Mouse (Mus musculus) cerebellum, postnatal 4 days (tissue): Measurements from ENCODE around the gene Slc39a11.
A peak's percentile ranks its signal among the peaks of the same experiment; 100 is the strongest.

Experiments
- DNase-seq, 2 experiments: peaks; one replicate each; pipeline ENCODE4 v3.0.0; 2022; ENCODE audit warnings: low spot score in 2 of 2, mixed read lengths in 1 of 2

The Slc39a11 gene

DNA sequence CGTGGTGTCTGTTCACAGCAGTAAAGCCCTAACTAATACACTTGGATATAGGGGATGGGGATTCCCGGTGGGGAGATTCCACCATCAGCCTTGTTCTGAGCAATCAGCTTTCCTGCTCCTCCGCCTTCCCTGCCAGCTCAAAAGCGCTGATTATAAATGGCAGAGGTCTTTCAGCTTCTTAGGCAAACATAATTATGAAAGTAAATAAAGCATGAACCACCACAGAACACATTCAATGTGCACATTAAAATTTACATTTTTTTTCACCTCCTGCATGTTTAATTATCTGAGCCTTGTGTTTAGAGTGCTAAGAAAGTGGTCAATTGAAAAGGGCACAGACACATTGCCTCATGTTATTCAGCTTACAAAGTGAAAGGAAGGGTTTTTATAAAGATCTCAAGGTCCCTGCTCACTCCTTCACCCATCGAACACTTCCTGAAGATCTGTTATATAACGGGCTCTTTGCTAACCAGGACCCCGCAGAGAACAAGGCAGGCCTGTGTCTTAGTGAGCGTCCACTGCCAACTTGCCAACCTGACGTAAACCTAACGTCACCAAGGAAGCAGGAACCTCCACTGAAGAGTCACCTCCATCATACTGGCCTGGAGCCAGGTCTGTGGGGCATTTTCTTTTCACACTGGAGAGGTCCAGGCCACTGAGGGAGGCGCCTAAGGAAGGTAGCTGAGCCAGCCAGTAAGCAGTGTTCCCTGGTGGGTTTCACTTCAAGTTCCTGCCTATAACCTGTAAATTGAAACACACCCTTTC, 142.0 kb downstream of the Slc39a11 start:
- no peak for DNase-seq

DNA sequence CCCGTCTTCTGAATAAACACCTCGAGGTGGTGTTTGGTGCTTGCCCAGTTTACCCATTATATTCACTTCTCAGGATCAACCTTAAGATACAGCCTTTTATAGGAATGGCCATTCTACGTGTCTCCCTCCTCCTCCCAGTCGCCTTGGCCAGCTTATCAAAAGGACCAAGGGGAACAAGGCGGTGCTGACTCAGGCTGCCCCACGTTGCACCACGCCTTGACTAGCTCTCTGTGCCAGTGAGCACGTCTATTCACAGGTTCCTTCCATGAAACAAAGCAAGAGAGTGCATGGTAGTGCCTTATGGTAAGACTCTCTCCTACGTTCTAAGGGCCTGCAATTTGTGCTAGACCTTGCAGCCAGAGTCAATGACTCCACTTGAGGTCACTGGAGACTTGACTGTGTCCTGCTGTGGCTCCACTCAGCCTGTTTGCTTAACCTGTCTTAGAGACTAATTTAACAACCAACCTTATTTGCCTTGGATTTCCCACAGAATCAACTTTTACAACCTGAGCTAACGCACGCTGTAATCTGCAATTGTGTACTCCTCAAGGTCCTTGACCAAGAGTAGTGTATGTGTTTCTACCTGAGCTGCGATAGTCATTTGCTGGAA, 144.2 kb downstream of the Slc39a11 start:
- DNase-seq: no peak

DNA sequence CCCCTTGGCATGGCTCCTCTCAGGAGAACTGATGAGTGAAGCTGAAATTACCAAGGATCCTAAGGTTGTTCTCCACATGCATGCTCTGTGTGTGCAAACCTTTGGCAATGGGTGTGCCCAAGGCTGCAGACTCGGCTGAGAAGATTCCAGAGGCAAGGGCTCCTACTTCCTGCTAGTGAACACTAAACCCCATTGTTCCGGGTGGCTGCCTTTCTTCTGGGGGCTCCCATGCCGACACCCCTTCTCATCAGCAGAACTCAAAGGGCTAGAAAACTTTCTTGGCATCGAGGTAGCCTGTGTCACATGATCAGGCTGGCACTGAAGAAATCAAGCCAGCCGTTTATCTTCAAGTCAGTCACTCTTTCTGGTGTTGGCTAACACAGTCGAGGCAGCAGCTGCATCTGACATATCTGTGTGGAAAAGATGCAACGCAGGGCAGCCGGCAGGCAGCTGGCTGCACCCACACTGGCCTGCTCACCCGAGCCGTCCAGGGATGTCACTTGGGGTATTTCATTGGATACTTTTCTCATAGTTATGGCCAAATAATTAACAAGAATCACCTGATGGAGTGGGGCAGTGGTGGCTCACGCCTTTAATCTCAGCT, 145.3 kb downstream of the Slc39a11 start:
- no peak for DNase-seq

DNA sequence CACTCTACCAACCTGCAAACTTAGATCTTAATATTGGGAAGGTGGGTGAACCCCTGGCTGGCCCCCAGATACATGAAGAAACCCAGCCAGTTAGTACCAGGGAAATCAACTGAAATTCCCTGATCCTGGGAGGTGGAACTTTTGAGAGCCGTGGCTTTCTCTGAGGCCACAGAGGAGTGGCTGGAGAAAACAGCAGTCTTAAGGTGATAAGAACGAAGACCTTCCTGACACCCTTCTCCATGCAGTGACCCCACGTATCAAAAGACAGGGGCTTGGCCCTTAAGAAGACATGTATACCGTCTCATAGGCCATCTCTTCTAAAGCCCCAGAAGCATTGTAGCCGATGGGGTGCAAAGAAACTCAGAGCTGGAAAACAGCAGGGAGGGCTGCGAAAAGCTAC, 146.9 kb downstream of the Slc39a11 start:
- DNase-seq: no peak

DNA sequence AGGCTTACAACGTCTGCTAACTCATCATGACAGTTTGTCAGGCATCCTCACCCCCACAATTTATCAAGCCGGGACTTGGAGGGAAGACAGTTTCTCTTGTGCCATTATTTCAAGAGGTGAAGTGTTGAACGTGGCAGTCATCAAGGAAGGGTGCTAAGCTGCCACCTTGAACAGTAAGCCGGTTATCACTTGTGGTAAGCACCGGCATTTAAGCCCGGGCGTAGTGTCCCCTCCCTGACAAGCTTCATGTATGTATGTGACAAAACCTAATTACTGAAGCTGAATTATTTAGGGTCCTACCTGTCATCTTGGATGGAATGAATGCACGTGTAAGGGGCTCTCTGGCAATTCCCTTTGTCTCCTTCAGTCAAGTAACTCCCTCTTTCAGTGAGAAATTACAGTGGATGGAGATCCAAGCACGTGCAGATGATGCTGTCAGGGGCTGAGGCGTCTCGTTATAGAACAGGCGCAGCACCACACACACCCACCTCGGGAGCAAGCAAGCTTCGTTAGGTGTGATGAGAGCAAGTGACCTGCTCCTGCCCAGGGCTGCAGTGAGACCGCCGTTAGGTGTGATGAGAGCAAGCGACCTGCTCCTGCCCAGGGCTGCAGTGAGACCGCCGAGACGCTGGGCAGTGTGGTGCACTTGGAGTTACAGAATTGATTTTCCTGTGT, 149.1 kb downstream of the Slc39a11 start:
- no peak for DNase-seq

DNA sequence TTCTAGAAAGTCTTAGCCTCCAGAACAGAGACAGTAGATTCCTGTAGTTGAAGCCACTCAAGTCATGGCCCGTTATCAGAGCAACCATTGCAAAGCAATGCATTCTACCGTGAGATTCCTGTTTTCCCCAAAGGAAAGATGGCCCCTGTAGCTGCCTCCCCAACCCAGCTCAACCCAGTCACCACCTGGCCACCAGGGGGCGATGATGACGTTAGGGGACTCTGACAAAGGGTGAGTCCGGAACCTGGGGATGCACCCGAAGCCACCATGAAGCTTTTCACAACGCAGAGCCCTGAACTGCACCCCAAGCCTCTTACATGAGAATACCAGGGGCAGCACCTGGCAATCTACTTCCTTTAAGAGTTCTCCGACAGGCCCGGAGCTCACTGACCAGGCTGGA, 151.0 kb downstream of the Slc39a11 start:
- DNase-seq: no peak

DNA sequence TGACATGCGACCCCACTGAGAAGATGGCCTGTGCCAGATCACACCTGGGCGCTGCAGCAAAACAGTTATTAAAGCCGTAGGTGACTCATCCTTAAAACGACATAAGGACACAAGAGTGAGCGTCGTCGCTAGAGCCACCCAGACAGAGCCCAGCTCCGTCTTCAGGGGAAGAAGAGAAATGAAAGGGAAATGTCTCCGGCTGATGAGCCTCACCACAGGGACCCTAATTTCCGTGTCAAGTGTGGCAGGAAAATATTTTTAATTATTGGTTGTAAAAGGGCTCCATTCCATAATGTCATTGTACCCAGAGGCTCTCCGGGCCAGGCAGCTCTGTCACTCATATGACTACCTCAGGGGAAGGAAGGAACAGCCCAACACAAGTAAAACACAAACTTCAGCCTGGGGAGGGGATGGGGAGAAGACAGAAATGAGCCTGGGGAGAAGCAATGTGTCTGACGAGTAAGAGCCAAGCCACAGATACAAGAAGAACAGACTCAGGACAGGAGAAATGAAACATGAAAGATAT, 155.8 kb downstream of the Slc39a11 start:
- DNase-seq: no peak

DNA sequence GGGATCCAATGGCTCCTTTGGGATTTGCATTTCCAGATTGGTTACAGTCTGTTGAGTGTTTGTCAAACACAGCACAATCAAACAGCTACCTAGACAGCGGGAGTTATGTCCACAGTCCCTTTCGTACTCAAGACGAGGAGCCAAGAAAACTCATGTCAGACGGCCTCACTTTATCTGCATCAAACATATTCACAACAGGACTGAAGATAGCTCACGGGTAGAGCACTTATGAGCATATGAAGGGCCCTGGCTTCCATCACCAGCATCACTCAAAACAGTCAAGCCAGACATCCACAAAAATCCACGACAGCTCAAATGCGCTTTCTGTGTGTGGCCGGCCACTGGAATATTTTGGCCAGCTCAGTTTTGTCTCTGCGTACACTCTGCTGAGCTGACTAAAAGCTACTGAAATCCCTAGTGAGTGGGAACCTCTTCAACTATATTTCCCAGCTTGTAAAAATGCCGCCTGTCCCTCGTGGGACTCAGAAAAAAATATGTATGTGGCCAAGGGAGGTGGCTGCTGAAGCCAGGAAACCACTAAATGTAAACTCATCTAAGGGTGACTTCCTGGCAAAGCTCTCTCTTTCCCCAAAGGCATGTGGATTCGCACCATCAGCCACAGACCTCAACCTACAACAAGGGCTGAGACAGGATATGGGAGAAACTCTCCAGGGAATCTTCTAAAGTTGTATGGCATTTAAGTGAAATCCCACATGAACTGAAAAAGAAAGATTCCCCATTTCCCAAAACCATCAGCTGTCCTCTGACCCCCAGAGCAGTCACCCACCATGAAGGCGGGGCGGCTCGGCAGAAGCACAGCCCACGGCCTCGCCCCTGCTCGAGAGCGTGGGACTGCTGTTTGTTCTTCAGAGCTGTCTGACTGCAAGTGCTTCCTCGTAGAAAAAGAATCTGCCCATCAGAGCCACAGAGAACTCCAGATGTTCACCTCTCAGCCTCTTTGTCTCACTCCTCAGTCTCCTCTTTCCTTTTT, 159.1 kb downstream of the Slc39a11 start:
- no peak for DNase-seq

DNA sequence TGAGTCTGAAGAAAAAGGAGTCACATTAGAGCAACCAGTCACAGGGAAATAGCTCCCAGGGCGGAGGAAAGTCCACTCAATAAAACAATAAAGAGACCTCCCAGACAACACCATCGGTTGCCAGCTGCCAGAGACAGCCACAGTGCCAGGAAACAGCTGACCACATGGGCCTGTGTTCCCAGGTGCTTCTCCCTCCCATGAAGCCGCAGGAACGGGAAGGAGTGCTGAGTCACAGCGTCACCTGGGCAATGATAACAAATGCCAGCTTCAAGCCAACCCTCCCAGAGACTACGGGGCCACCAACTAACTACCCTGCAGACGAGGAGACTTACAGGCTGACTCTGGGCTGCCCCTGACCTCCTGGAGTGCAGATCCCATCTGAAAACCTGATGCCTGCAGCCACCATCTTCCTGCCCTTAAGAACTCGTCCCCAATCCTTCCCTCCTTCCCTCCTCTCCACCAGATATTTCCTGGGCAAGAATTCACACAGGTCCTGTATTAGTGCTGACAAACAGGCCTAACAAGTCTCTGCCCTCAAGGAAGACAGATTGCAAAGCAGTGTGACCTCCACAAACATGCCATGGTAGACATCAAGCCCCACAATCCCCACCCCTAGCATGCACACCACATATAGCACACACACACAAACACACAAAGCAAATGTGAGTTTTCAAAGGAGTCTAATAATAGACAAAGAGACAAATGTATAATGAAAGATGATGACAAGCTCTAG, 162.1 kb downstream of the Slc39a11 start:
- DNase-seq: no peak

DNA sequence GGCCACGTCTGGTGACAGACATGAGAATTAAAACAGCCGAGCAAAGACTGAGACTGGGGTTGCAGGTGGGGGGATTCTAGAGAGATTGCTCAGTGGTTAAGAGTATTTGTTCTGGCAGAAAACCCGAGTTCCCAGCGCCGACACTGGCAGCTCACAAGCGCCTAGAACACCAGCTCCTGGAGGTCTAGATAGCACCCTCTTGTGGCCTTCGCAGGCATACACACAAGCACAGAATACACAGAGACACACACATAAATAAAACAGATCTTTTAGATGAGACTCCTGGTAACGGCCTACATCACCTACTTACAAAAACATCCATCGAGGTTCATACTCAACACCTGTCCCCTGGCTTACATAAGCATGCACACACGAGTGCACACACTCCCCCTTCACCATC, 165.8 kb downstream of the Slc39a11 start:
- no peak for DNase-seq

DNA sequence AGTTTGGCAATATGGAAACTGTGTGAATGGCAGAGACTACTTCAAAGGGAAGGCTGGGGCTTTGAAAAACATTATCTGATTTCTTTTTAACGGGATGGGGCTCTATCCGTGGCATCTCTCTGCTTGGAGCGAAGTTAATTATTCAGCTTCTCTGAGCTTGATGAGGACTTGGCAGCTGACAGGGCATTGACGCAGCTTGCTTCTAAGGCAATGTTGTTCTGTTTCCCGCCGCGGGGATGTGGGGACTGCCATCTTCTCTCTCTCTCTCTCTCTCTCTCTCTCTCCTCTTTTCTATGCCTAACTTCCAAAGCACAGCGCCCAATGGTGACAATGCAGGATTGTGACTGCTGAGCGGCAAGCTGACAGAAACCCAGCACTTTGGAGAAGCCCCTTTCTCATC, 172.3 kb downstream of the Slc39a11 start:
- peak in 1 of 2 experiments; percentile 40 for DNase-seq

DNA sequence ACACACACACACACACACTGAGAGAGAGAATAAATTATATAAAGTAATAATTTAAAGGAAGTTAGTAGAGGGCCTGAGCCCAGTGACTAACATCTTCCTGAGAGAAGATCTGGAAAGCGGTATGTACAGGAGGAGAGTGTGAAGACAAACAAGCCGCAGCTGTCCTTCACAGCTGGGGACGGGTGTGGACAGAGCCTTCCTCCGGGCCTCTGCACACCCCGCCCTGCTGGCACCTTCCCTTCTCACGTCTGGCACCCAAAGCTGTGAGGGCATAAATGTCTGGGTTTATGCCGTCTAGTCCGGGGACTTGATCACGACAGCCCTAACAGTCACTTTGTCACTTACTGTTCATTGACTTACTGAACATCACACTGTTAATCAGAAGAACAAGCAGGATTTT, 173.2 kb downstream of the Slc39a11 start:
- DNase-seq: no peak

DNA sequence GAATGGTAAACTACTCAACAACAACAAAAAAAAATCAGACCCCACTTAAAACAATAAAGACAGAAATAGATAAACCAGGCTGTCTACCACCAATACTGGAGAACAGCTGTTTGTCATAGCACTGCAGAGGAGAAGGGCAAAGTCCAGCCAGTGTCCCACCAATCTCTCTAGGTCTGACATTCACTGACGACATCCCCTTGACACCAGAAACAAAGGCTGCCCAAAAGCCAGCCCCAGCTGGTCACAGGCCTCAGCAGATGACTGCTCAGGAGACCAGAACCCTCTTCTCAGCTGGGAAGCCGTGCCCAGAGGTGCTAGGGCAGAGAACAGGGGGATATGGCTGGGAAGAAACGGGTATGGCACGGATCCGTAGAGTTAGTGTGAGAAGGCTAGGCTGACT, 174.4 kb downstream of the Slc39a11 start:
- no peak for DNase-seq

DNA sequence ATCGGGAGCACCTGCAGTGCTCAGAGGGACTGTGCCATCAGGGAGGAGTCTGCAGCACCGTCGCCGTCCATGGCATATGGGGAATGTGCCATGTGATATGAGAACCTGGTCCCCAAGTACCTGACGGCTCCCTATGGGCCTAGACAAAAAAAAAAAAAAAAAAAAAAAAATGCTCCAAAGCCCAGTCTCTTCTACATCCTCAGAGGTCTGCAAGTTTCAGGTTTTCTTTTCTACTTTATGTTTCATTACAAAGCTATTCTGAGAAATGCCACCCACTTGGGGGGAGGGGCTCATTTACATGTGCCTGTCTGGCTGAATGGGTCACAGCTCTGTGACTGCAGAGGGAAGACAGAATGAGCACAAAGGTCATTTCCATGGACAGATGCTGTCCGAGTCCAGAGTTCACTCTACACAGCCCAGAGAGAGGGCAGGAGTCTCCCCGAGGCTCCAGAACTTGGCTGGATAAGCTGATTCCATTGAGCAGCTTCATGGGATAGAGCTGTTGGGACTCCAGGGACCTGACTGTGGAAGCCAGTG, 175.8 kb downstream of the Slc39a11 start:
- no peak for DNase-seq

DNA sequence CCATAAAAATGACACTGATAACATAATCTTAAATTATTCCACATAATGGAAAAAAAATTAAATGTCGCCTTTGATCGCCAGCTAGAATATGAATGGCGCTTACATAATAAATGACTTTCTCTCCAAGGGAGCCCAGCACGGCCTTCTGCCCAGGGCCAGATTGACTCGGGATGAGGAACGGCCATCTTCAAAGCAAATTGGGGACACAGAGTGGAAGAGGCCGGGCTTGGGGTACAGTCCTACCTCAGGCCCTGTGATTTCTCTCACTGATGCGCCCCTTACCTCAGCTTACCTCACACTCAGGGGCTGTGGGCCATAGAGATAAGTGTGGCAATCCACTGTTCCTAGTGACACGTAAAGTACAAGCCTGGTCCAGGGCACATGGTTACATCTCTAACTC, 177.9 kb downstream of the Slc39a11 start:
- no peak for DNase-seq

DNA sequence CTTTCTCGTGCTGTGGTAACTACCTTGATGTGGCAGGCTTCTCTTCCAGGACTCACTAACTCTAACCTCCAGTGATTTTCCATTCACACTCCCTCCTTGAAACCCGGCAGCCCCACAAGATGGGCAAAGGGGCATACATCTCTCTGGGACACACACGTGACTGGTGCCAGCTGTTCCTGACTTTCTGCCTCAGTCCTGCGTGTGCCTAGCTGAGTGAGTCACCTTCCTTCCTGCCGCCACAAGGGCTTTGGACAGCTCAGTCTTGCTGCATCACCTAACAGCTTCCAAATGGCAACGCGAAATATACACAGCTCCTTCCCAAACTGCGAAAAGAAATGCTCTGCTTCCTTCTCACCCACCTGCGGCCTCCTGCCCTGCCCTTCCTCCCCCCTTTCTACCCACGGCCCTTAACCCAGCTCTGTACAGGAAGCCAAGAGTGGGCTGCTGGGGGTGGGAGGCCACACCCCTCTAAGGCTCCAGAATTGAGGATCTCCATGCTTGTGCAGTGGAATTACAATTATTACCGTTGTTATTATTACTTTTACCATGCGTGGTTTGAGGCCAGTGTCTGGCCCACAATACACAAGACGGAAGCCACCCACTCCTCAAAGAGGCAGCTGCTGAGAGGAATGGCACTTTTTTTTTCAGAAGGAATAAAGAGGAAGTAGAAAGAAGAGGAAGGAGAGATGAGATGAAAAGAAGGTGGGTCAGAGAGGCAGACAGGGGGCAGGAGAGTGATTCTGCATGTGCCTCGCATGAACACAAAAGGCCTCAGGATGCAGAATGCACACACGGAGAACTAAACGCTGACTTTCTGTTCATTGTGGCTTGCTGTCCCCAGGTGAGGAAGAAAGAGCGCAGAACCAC, 179.7 kb downstream of the Slc39a11 start:
- DNase-seq: no peak

DNA sequence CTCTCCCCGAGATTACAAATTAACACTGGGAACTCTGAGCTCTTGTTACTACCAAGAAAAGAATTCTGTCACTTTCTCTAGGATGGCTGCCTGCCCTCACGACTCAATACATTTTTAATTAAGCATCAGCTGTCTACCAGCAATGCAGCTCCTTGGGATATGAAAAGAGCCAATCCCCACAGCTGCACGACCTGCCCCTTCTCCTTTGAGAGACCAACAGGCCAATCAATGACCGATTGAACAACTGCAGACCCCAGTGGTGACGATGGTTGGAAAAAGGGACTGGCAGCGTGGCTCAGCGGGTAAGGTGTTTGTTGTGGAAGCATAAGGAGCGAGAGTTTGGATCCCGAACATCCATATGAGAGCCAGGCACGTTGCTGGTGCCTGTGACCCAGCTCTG, 181.9 kb downstream of the Slc39a11 start:
- DNase-seq: peak in 1 of 2 experiments; percentile 14

DNA sequence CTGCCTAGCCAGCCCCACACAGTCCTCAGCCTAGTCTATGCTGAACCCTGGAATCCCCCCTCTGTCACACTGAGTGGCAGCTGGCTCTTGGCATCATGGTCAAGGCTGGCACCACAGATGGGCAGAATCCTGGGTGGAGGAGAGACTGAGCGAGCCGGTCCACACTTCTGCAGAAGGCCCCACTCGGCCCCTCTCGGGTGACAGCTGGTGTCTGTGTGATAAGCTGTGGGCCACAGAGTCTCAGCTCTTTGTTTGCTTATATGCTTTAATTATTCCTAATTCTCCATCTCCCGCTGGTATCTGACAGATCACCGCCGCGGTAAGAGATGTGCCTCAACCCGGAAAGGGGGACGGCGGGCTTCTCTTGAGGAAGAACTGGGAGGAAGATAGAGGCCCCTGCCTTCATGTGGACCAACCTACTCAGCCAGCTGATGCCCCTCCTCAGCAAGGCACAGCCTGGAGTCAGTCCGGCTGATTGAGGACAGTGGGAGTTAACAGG, 182.5 kb downstream of the Slc39a11 start:
- DNase-seq: peak in 1 of 2 experiments; percentile 62

DNA sequence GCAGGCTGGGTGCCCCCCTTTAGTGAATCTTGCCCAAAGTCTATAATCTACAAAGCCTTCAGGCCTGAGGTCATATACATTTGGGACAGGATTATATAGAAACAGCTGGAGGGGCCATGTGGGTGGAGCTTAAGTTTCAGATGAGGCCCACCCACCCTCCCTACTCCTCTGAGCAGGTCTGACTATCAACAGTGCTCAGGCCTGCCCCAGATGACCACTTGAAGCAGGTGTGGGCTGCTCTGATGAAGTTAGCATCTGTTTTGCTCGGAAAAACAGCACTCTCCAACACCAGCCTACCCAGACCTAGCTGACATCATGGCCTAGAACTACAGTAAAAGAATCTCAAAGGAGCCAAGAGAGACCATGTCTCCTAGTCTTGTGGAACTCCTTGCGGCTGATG, 189.8 kb downstream of the Slc39a11 start:
- no peak for DNase-seq
